Mouse (Mus musculus) hindbrain, embryonic 16.5 days (tissue): Measurements from ENCODE around the gene Slc52a3. TPM values are rescaled to one million over a fixed set of nuclear protein-coding genes. Genes with fewer than 3 reads are reported as not detected.

Source experiments
- ATAC-seq: fragments of 200-750 bp; cut with Nextera tagmentation; 2 replicates; pipeline ENCODE4 v1.8.0; 2017; ENCODE audit warnings: moderate TSS enrichment, moderate library complexity
- H3K27ac ChIP-seq: fragments of 300-500 bp; sonication (generic); 2 replicates; pipeline ENCODE4 v1.5.1; 2014; ENCODE audit warnings: low read depth, mild to moderate bottlenecking, control low read depth, low read length, moderate library complexity
- H3K27me3 ChIP-seq: fragments of 300-500 bp; sonication (generic); replicated peaks from 2 replicates; pipeline ENCODE4 v1.6.1; 2014; ENCODE audit warnings: low read length; ENCODE audit not compliant: control insufficient read depth, insufficient read depth
- H3K36me3 ChIP-seq: fragments of 300-500 bp; sonication (generic); 2 replicates; pipeline ENCODE4 v1.6.1; 2014; ENCODE audit warnings: mild to moderate bottlenecking, low read length, moderate library complexity, mixed read lengths; ENCODE audit not compliant: control insufficient read depth, insufficient read depth
- H3K4me1 ChIP-seq: fragments of 300-500 bp; sonication (generic); 2 replicates; pipeline ENCODE4 v1.6.1; 2014; ENCODE audit warnings: low read depth, low read length; ENCODE audit not compliant: control insufficient read depth, insufficient read depth
- H3K4me2 ChIP-seq: fragments of 300-500 bp; sonication (generic); 2 replicates; pipeline ENCODE4 v1.6.1; 2014; ENCODE audit warnings: mild to moderate bottlenecking, low read length, control low read depth, moderate library complexity
- H3K4me3 ChIP-seq: fragments of 300-500 bp; sonication (generic); 2 replicates; pipeline ENCODE4 v1.5.1; 2014; ENCODE audit warnings: mild to moderate bottlenecking, low read length, control low read depth, moderate library complexity
- H3K9ac ChIP-seq: fragments of 300-500 bp; sonication (generic); 2 replicates; pipeline ENCODE4 v1.6.1; 2014; ENCODE audit warnings: low read depth, mild to moderate bottlenecking, control low read depth, low read length, moderate library complexity
- H3K9me3 ChIP-seq: fragments of 300-500 bp; sonication (generic); 2 replicates; pipeline ENCODE4 v1.6.1; 2014; ENCODE audit warnings: mild to moderate bottlenecking, low read length, moderate library complexity; ENCODE audit not compliant: control insufficient read depth
- WGBS: fragments of 180-500 bp; shearing (Covaris S2); extraction: QIAGEN DNeasy Blood & Tissue Kit; methylation state at CpG from one replicate; pipeline ENCODE4 v1.1.7; 2014; 5-methylcytosine and 5-hydroxymethylcytosine counted together
- polyA plus RNA-seq: library from polyadenylated mRNA; unstranded; fragments of >200 nt; fragmentation: Nextera tagmentation; extraction: Ambion mirVana; gene quantifications from 2 replicates; pipeline ENCODE4 v1.2.1, GENCODE M21; 2015

Gene Slc52a3
- polyA plus RNA-seq, 1 experiment from 2014 or later = 1.8 TPM

GRCm38 (mm10) chr2:151962474-151962873, 33.8 kb upstream of the Slc52a3 start:
- peaks cover 26% of the 10 kb centered on the region for H3K4me1 ChIP-seq
- 40% methylated on average over 10 of the region's 10 CpGs for WGBS

GRCm38 (mm10) chr2:151963319-151963718, 33.0 kb upstream of the Slc52a3 start:
- Histone ChIP-seq H3K27me3 (no peaks in the 10 kb centered on the region), H3K27ac (no peak overlapping the region), H3K9ac (no peak overlapping the region), H3K36me3 (no peaks in the 10 kb centered on the region), H3K9me3 (no peaks in the 10 kb centered on the region), H3K4me3 (no peak overlapping the region), H3K4me2 (no peak overlapping the region), H3K4me1 (peaks cover 33% of the 10 kb centered on the region)
- no peak for ATAC-seq
- 83% methylated on average over 5 of the region's 5 CpGs for WGBS

More at GRCm38 (mm10) chr2:151962474-151962873, 33.8 kb upstream of the Slc52a3 start:
- H3K27me3 ChIP-seq = no peaks in the 10 kb centered on the region
- no peak overlapping the region for H3K27ac ChIP-seq
- no peak overlapping the region for H3K4me3 ChIP-seq
- no peaks in the 10 kb centered on the region for H3K36me3 ChIP-seq
- no peaks in the 10 kb centered on the region for H3K9me3 ChIP-seq
- no peak overlapping the region for H3K4me2 ChIP-seq
- peak; percentile 43 for ATAC-seq
- no peak overlapping the region for H3K9ac ChIP-seq

GRCm38 (mm10) chr2:151964052-151964451, 32.3 kb upstream of the Slc52a3 start:
- ATAC-seq = peak; percentile 15; the same call in 1 of the 2 replicates

GRCm38 (mm10) chr2:151967176-151967750, 29.0 kb upstream of the Slc52a3 start:
- Histone ChIP-seq H3K4me3 (peak overlapping the region; percentile 4; the same call in 1 of the 2 replicates), H3K36me3 (no peaks in the 10 kb centered on the region), H3K9ac (peak overlapping the region; percentile 52), H3K4me1 (peaks cover 56% of the 10 kb centered on the region), H3K4me2 (peak overlapping the region; percentile 45), H3K9me3 (no peaks in the 10 kb centered on the region), H3K27me3 (no peaks in the 10 kb centered on the region), H3K27ac (peak overlapping the region; percentile 52)
- 12% methylated on average over 8 of the region's 9 CpGs for WGBS
- no peak for ATAC-seq

More at GRCm38 (mm10) chr2:151964052-151964451, 32.3 kb upstream of the Slc52a3 start:
- H3K4me2 ChIP-seq = peak overlapping the region; percentile 15; the same call in 1 of the 2 replicates
- WGBS = 10% methylated on average over 9 of the region's 9 CpGs
- H3K9ac ChIP-seq = no peak overlapping the region
- H3K36me3 ChIP-seq = no peaks in the 10 kb centered on the region
- H3K4me1 ChIP-seq = peaks cover 39% of the 10 kb centered on the region
- H3K9me3 ChIP-seq = no peaks in the 10 kb centered on the region
- H3K4me3 ChIP-seq = no peak overlapping the region
- H3K27me3 ChIP-seq = no peaks in the 10 kb centered on the region
- H3K27ac ChIP-seq = no peak overlapping the region; the same call in 1 of the 2 replicates

- Histone ChIP-seq H3K27me3 (no peaks in the 10 kb centered on the region), H3K27ac (peak overlapping the region; percentile 52; the same call in 1 of the 2 replicates), H3K4me1 (peaks cover 57% of the 10 kb centered on the region), H3K36me3 (no peaks in the 10 kb centered on the region), H3K4me2 (peak overlapping the region; percentile 45), H3K4me3 (no peak overlapping the region; the same call in 1 of the 2 replicates), H3K9ac (no peak overlapping the region), H3K9me3 (no peaks in the 10 kb centered on the region)
- 71% methylated on average over 2 of the region's 2 CpGs for WGBS
- no peak for ATAC-seq
Measured at GRCm38 (mm10) chr2:151967792-151968191, 28.5 kb upstream of the Slc52a3 start.

GRCm38 (mm10) chr2:151968451-151968850, 27.9 kb upstream of the Slc52a3 start:
- Histone ChIP-seq H3K27ac (no peak overlapping the region), H3K4me3 (no peak overlapping the region), H3K36me3 (no peaks in the 10 kb centered on the region), H3K9ac (no peak overlapping the region), H3K27me3 (no peaks in the 10 kb centered on the region; the same call in 1 of the 2 replicates), H3K9me3 (no peaks in the 10 kb centered on the region), H3K4me1 (peaks cover 62% of the 10 kb centered on the region), H3K4me2 (peak overlapping the region; percentile 68)
- WGBS = 59% methylated on average over 8 of the region's 8 CpGs
- ATAC-seq = no peak

GRCm38 (mm10) chr2:151968986-151969385, 27.3 kb upstream of the Slc52a3 start:
- Histone ChIP-seq H3K4me2 (peak overlapping the region; percentile 68), H3K27ac (no peak overlapping the region), H3K36me3 (no peaks in the 10 kb centered on the region), H3K27me3 (no peaks in the 10 kb centered on the region; the same call in 1 of the 2 replicates), H3K9ac (peak overlapping the region; percentile 25; the same call in 1 of the 2 replicates), H3K4me3 (no peak overlapping the region), H3K9me3 (no peaks in the 10 kb centered on the region), H3K4me1 (peaks cover 66% of the 10 kb centered on the region)
- no peak for ATAC-seq
- WGBS = 79% methylated on average over 7 of the region's 7 CpGs

GRCm38 (mm10) chr2:151969396-151969795, 26.9 kb upstream of the Slc52a3 start:
- H3K36me3 ChIP-seq = no peaks in the 10 kb centered on the region
- H3K27me3 ChIP-seq = no peaks in the 10 kb centered on the region; the same call in 1 of the 2 replicates
- ATAC-seq = no peak
- H3K9ac ChIP-seq = no peak overlapping the region
- no peak overlapping the region for H3K27ac ChIP-seq
- H3K4me3 ChIP-seq = no peak overlapping the region
- WGBS = 87% methylated on average over 6 of the region's 6 CpGs
- H3K4me2 ChIP-seq = peak overlapping the region; percentile 68
- peaks cover 66% of the 10 kb centered on the region for H3K4me1 ChIP-seq
- no peaks in the 10 kb centered on the region for H3K9me3 ChIP-seq

- H3K27me3 ChIP-seq = no peaks in the 10 kb centered on the region; the same call in 1 of the 2 replicates
- peak overlapping the region; percentile 38 for H3K4me3 ChIP-seq
- H3K9me3 ChIP-seq = no peaks in the 10 kb centered on the region
- H3K4me2 ChIP-seq = peak overlapping the region; percentile 68
- H3K36me3 ChIP-seq = no peaks in the 10 kb centered on the region
- peaks cover 66% of the 10 kb centered on the region for H3K4me1 ChIP-seq
- WGBS = 41% methylated on average over 52 of the region's 53 CpGs
- peak overlapping the region; percentile 69 for H3K27ac ChIP-seq
- ATAC-seq = peak; percentile 94
- H3K9ac ChIP-seq = peak overlapping the region; percentile 62
Measured at GRCm38 (mm10) chr2:151970191-151971172, 25.8 kb upstream of the Slc52a3 start.
